Mouse (Mus musculus) ES-E14 (cell line): ENCODE data around the gene Slc23a2. TPM values are rescaled to one million over a fixed set of nuclear protein-coding genes. Genes with fewer than 3 reads are reported as not detected.

Experiments
- DNase-seq: peaks from one replicate; pipeline ENCODE4 v3.0.0-alpha.2; 2013; ENCODE audit warnings: low read depth, low spot score
- H3K27ac ChIP-seq: 2 replicates; pipeline ENCODE4 v1.5.1; 2012; ENCODE audit warnings: low read depth, mild to moderate bottlenecking, low read length, moderate library complexity, mixed read lengths; ENCODE audit not compliant: poor library complexity, insufficient read depth, severe bottlenecking
- H3K36me3 ChIP-seq: 2 replicates; pipeline ENCODE4 v1.6.1; 2012; ENCODE audit warnings: mild to moderate bottlenecking, low read length, moderate library complexity, mixed read lengths; ENCODE audit not compliant: control insufficient read depth, poor library complexity, insufficient read depth, severe bottlenecking
- H3K4me1 ChIP-seq, 2 experiments: fragments of 150-350 bp in 1 of 2; sonication (generic) in 1 of 2; 2 replicates each; pipeline ENCODE4 v1.6.1; 2012; ENCODE audit warnings: low read length in 2 of 2, mild to moderate bottlenecking in 1 of 2, mixed read lengths in 1 of 2; ENCODE audit not compliant: control insufficient read depth in 2 of 2, insufficient read depth in 2 of 2, poor library complexity in 1 of 2
- H3K4me3 ChIP-seq, 2 experiments: fragments of 150-350 bp in 1 of 2; sonication (generic) in 1 of 2; 2 replicates each; pipeline ENCODE4 v1.5.1; 2012; ENCODE audit warnings: low read length in 2 of 2, low read depth in 1 of 2, mild to moderate bottlenecking in 1 of 2, mixed read lengths in 1 of 2; ENCODE audit not compliant: insufficient read depth in 1 of 2, poor library complexity in 1 of 2, severe bottlenecking in 1 of 2
- H3K9ac ChIP-seq: 2 replicates; pipeline ENCODE4 v1.6.1; 2012; ENCODE audit warnings: low read depth, mild to moderate bottlenecking, low read length, mixed read lengths; ENCODE audit not compliant: poor library complexity, insufficient read depth, severe bottlenecking
- H3K9me3 ChIP-seq: fragments of 150-350 bp; sonication (generic); 2 replicates; pipeline ENCODE4 v1.6.1; 2012; ENCODE audit warnings: low read depth, mild to moderate bottlenecking, low read length; ENCODE audit not compliant: control insufficient read depth, insufficient read depth
- CHD2 ChIP-seq: IDR thresholded peaks from 2 replicates; pipeline ENCODE4 v1.6.1; 2014; ENCODE audit warnings: mild to moderate bottlenecking, low read depth, low read length, inconsistent platforms
- HCFC1 ChIP-seq: IDR thresholded peaks from 2 replicates; pipeline ENCODE4 v1.6.1; 2012; ENCODE audit warnings: low read length, inconsistent platforms, borderline replicate concordance; ENCODE audit not compliant: insufficient read depth
- MAFK ChIP-seq: IDR thresholded peaks from 2 replicates; pipeline ENCODE4 v1.6.1; 2014; ENCODE audit warnings: mild to moderate bottlenecking, low read depth, low read length, inconsistent platforms; ENCODE audit not compliant: insufficient read depth
- ZC3H11A ChIP-seq: IDR thresholded peaks from 2 replicates; pipeline ENCODE4 v1.6.1; 2012; ENCODE audit warnings: low read depth, mild to moderate bottlenecking, inconsistent platforms, low read length, borderline replicate concordance
- ZNF384 ChIP-seq: IDR thresholded peaks from 2 replicates; pipeline ENCODE4 v1.6.1; 2012; ENCODE audit warnings: low read depth, low read length, inconsistent platforms
- in situ Hi-C, 2 experiments: fragments of 600-800 bp; cut with MboI; formaldehyde crosslinking; loops; one replicate each; pipeline ENCODE4 v1.15.1; 2025; ENCODE audit warnings: low sequenced_read_pairs in 2 of 2, inconsistent platforms in 1 of 2; ENCODE audit not compliant: unreplicated experiment in 2 of 2
- total RNA-seq: library from RNA; depleted of rRNA; stranded (reverse); fragments of 300-350 nt; gene quantifications from 2 replicates; pipeline ENCODE4 v1.2.3, GENCODE M21; 2012

The Slc23a2 gene
- total RNA-seq, 1 experiment = 33.7 TPM

- Histone ChIP-seq H3K27ac (no peak overlapping the region), H3K4me3 (no peak overlapping the region), H3K9me3 (no peaks in the 10 kb centered on the region), H3K4me1 (no peaks in the 10 kb centered on the region), H3K36me3 (peaks cover 12% of the 10 kb centered on the region), H3K9ac (no peak overlapping the region)
- in situ Hi-C loops = no loop called here
- no peak for TF ChIP-seq CHD2
- no peak for TF ChIP-seq ZC3H11A
- no peak for TF ChIP-seq MAFK
- TF ChIP-seq ZNF384 = no peak
- no peak for TF ChIP-seq HCFC1
- DNase-seq = no peak
Observed at GRCm38 (mm10) chr2:132079139-132079538, 65.8 kb downstream of the Slc23a2 start.

- no peaks in the 10 kb centered on the region for H3K4me1 ChIP-seq
- in situ Hi-C loops = no loop called here
- no peaks in the 10 kb centered on the region for H3K9me3 ChIP-seq
- no peak overlapping the region for H3K27ac ChIP-seq
- H3K4me3 ChIP-seq = no peak overlapping the region
- H3K9ac ChIP-seq = no peak overlapping the region
- DNase-seq = no peak
- TF ChIP-seq HCFC1 (no peak), ZNF384 (no peak), ZC3H11A (no peak), MAFK (no peak), CHD2 (no peak)
- peaks cover 19% of the 10 kb centered on the region for H3K36me3 ChIP-seq
Observed at GRCm38 (mm10) chr2:132073052-132073451, 71.9 kb downstream of the Slc23a2 start.

- in situ Hi-C loops = no loop called here
- no peak overlapping the region for H3K9ac ChIP-seq
- H3K27ac ChIP-seq = no peak overlapping the region
- no peak for DNase-seq
- no peak overlapping the region for H3K4me3 ChIP-seq
- no peaks in the 10 kb centered on the region; a peak in 1 of 4 replicates for H3K4me1 ChIP-seq
- peaks cover 20% of the 10 kb centered on the region for H3K36me3 ChIP-seq
- no peak for TF ChIP-seq ZNF384
- TF ChIP-seq CHD2 = no peak
- no peak for TF ChIP-seq MAFK
- no peak for TF ChIP-seq HCFC1
- TF ChIP-seq ZC3H11A = no peak
- H3K9me3 ChIP-seq = no peaks in the 10 kb centered on the region
Observed at GRCm38 (mm10) chr2:132069985-132070735, 74.7 kb downstream of the Slc23a2 start.

- Histone ChIP-seq H3K9me3 (no peaks in the 10 kb centered on the region), H3K36me3 (peaks cover 10% of the 10 kb centered on the region; the same call in 1 of the 2 replicates), H3K4me1 (no peaks in the 10 kb centered on the region; a peak in 1 of 4 replicates), H3K9ac (no peak overlapping the region), H3K4me3 (no peak overlapping the region), H3K27ac (no peak overlapping the region)
- TF ChIP-seq MAFK (no peak), HCFC1 (no peak), ZNF384 (no peak), CHD2 (no peak)
- in situ Hi-C loops = no loop called here
- DNase-seq = no peak
Observed at GRCm38 (mm10) chr2:132064185-132064831, 80.6 kb downstream of the Slc23a2 start.
